Mouse (Mus musculus) brain, embryonic 14.5 days (tissue): Measurements from ENCODE around the gene Slc37a3. TPM values are rescaled to one million over a fixed set of nuclear protein-coding genes. Genes with fewer than 3 reads are reported as not detected.

Source experiments
- DNase-seq: peaks from one replicate; pipeline ENCODE4 v3.0.0-alpha.2; 2011; ENCODE audit warnings: low read depth
- CTCF ChIP-seq: fragments of 200-500 bp; IDR thresholded peaks from 2 replicates; pipeline ENCODE4 v1.5.1; 2012; ENCODE audit warnings: inconsistent platforms, mild to moderate bottlenecking, moderate library complexity, borderline replicate concordance; ENCODE audit not compliant: insufficient read depth, insufficient read length; ENCODE audit errors: extremely low read depth
- POLR2A ChIP-seq: fragments of 200-500 bp; IDR thresholded peaks from 2 replicates; pipeline ENCODE4 v1.6.1; 2012; ENCODE audit warnings: mild to moderate bottlenecking, inconsistent platforms, borderline replicate concordance; ENCODE audit not compliant: poor library complexity, insufficient read depth, insufficient read length, severe bottlenecking; ENCODE audit errors: extremely low read depth
- polyA plus RNA-seq: library from polyadenylated mRNA; depleted of rRNA; stranded (reverse); fragments of >200 nt; gene quantifications from 2 replicates; pipeline ENCODE4 v1.2.3, GENCODE M21; 2012

Gene Slc37a3
- polyA plus RNA-seq, 1 experiment, result 42.7 TPM

GRCm38 (mm10) chr6:39334873-39335272 is 42.6 kb downstream of the Slc37a3 start:
- TF ChIP-seq POLR2A, result no peak

DNA sequence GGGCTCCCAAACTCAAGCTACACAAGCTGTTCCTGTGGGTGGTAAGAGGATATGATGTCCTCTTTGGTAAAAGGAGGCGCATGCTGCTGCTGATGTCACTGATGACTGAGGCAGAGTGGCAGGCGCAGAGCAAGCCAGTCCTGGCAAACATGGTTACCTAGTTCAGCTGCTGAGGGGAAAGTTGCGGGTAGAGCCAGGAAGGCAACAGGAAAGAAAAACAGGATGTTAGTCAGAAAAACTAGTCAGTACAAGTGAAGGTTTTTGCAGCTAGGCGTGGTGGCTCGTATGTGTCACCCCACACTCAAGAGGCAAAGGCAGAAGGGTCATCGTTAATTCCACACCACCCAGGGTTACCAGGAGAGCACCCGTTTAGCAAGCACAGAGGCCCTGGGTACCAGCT is 43.3 kb downstream of the Slc37a3 start:
- TF ChIP-seq CTCF, result no peak
- TF ChIP-seq POLR2A, result no peak
- no peak for DNase-seq

More at GRCm38 (mm10) chr6:39334873-39335272, 42.6 kb downstream of the Slc37a3 start:
- no peak for DNase-seq

- DNase-seq, result no peak
- TF ChIP-seq POLR2A (no peak), CTCF (no peak)
These were observed 45.3 kb downstream of the Slc37a3 start for GRCm38 (mm10) chr6:39331998-39332700.

- DNase-seq, result no peak
These were observed 46.5 kb downstream of the Slc37a3 start for GRCm38 (mm10) chr6:39330981-39331380.

GRCm38 (mm10) chr6:39320286-39320685 is 57.2 kb downstream of the Slc37a3 start:
- DNase-seq, result no peak
- TF ChIP-seq CTCF, result no peak
- TF ChIP-seq POLR2A, result no peak

More at GRCm38 (mm10) chr6:39330981-39331380, 46.5 kb downstream of the Slc37a3 start:
- TF ChIP-seq CTCF (no peak), POLR2A (no peak)

- peak; percentile 87 for DNase-seq
- TF ChIP-seq CTCF (no peak), POLR2A (no peak)
These were observed 58.3 kb downstream of the Slc37a3 start for GRCm38 (mm10) chr6:39319061-39319761.

DNA sequence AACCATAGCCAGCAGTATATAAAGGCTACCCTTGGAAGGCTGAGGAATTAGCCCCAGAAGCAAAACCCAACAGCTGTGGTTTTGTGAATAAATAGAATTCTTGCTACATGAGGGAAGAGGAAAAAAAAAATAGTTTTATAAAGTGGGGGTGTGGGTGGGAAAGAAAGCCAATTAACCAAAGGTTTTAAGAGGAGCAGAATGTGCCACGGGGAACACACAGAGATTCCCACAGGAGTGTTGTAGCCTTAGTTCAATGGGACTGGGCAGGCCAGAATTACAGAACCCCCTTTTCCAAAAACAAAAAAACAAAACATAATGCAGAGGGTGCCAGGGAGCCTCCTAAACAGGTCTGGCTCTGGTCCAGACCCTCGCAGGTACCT is 58.9 kb downstream of the Slc37a3 start:
- DNase-seq, result peak; percentile 37
- TF ChIP-seq POLR2A, result no peak
- no peak for TF ChIP-seq CTCF

DNA sequence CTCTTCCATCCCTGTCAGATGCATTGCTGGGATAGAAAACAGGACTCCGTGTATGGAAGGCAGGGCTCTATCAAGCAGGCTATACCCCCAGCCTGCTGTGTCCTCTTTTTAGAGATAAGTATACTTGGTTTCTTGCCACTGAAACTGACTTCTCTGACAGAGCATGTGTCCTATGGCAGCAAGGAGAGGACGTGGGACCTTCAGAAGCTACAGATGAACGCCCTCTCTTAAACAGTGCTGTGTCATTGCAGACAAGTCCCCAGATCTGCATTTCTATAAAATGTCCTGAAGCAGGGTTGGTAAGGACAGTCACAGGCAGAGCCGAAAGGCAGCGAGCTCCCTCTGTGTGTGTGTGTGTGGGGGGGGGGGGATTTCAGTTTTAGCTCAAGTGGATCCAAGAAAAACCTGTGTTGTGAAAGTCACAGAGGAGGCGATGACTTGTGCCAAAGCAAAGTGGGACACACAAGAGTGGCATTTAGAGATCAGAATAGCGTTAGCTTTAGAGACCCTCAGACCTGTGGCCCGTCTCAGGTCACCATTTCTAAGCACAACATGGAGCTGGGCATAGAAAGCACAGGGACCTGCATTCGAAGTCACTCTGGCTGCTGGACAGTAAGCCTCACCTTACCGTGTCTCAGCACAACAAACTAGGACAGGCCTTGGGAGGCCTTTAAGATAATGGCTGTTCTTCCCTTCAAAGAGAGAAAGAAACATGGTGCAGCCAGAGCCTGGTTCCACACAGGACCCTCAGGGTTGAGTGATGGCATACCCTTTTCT is 59.4 kb downstream of the Slc37a3 start:
- no peak for DNase-seq
- TF ChIP-seq POLR2A (no peak), CTCF (no peak)

DNA sequence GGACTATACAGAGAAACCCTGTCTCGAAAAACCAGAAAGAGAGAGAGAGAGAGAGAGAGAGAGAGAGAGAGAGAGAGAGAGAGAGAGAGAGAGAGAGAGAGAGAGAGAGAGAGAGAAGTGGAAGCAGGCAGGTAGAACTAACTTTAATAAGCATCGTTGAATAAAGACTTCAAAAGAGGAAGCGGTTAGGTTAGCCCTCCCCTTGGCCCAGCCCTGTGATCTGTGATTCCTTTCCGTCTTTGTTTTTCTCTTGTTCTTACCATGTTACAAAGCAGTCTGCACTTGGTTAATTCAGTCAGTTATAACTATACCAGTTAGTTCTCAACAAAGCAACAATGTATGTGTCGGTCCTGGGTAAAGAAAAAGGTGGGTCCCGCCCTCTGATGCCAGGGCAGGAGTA is 61.4 kb downstream of the Slc37a3 start:
- no peak for DNase-seq
- TF ChIP-seq CTCF (no peak), POLR2A (no peak)

DNA sequence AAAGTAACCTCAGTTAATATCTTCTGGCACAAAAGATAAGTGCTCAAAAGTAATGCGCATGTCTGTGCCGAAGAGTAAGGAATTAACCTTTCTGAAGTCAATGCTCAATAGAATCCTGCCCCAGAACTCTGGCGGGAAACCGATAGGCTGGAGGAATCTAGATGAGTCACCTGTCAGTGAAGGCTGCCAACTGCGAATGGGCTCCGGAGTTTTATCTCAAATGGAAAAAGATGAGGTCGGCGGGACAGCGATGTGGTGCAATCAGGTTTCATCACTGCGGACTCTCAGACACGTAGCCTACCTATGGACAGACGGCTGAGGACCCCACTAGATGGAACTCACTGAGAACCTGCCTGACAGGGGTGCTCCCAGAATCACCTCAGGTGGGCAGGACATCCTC is 63.0 kb downstream of the Slc37a3 start:
- no peak for DNase-seq
- TF ChIP-seq CTCF, result no peak
- TF ChIP-seq POLR2A, result no peak

- DNase-seq, result no peak
- TF ChIP-seq CTCF (no peak), POLR2A (no peak)
These were observed 65.7 kb downstream of the Slc37a3 start for GRCm38 (mm10) chr6:39311786-39312185.

- no peak for TF ChIP-seq POLR2A
- no peak for TF ChIP-seq CTCF
- DNase-seq, result peak; percentile 63
These were observed 73.1 kb downstream of the Slc37a3 start for GRCm38 (mm10) chr6:39304371-39304874.

GRCm38 (mm10) chr6:39301484-39301883 is 76.0 kb downstream of the Slc37a3 start:
- no peak for DNase-seq
- TF ChIP-seq POLR2A, result no peak

DNA sequence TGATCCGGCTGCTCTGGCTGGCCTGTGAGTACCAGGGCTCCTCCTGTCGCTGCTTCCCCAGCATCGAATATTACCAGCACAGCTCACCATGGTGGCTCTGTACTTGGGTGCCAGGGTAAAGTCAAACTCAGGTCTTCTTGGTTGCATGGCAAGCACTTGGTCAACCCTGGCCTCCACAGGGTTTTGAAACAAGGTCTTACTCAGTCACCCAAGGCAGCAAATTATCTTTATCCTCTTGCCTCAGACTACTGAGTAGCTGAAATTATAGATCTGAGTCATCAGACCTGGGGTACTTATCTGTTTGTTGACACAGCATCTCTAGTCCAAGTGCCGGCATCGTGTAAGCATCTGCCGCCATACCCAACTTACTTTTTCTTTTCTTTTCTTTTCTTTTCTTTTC is 80.4 kb downstream of the Slc37a3 start:
- TF ChIP-seq CTCF, result no peak
- no peak for TF ChIP-seq POLR2A
- DNase-seq, result no peak

- TF ChIP-seq CTCF, result no peak
- no peak for TF ChIP-seq POLR2A
- no peak for DNase-seq
These were observed 81.0 kb downstream of the Slc37a3 start for GRCm38 (mm10) chr6:39296474-39296873.
